Mouse (Mus musculus): ENCODE measurements at regions not wholly inside any gene's neighbourhood (a gene's known extent, or its start where the extent isn't known, plus 50 kb on each side); places are given as distances from the start of the nearest gene placed in this dataset.
A peak's percentile ranks its signal among the peaks of the same experiment; 100 is the strongest.
"Not testable (repeated sequence)": the region's sequence is repeated elsewhere in the genome, so short reads cannot be mapped to it uniquely, and the experiment has no call there.

DNA sequence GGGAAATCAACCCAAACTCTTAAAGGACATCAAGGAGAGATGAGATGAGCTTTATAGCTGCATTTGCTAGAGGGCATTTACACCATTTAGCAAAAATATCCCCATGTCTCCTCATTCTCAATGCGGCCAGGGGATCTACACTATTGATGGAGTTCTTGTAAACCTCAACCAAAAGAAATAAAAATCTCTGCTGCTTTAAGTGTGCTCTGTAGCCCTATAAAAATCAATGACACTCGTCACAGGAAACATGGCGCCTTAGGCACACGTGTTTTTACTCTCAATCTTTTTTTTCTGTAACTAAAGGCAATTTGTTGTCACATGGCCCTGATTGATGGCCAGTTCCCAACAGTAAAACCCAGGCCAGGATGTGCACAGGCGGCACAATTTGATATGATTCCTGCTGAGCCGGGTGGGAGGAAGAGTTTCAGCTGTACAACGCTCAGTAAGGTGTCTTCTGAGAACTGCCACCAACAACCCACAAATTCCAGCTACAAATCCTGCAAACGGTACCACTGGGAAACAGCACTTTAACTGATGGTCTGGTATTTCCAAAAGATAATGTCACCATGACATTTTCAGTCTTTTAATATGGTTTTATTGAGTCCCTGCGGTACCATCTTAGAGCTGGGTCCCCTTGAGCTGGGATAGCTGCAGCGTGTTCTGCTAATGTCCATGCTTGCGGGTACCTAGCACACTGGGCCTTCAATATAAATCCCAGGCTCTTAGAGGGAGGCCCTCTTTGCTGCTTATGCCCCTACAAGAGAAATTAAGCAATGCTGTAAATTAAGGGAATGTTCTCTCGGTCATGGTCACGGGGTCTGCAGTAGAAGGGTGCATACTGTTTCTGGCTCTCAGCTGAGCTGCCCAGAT is 78.8 kb downstream of the Tpbg start:
- peak; percentile 12 for DNase-seq (ENCODE audit: low spot score)

DNA sequence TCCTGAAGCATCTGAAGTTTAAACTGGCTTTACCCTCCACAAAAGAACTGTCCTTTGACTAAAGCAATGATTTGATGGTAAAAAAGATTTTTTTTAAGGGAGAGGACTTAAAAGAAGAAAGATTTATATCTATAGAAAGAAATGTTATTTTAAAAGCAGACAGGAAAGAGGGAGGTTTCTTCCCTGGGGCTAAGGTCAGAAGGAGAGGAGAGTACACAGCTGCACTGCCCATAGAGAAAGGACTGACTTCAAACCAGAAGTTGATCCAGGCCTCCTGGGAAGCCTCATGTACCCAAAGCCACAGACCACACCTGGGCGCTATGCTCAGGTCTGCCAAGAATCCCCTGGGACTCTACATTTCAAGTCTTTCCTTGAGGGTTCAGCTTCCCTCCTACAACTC is 83.1 kb downstream of the Tpbg start:
- no peak for DNase-seq (ENCODE audit: low spot score)

DNA sequence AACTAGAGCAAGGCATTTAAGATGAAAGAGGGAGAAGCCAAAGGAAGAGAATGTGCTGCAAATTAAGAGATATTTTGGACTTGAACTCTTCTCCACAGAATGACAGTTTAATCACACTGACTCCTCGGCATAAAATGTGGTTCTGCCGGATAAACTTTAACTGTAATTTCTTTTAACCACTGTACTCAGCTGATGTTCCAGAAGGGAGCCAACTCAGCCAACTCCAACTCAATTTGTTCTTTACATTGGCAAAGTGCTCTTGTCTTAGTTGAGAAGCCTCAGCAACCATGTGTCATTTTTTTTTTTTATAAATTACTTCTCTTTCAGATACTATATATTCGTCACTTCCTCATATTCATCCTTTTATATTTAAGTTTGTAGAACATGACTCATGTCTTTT is 90.0 kb downstream of the Tpbg start:
- no peak for DNase-seq (ENCODE audit: low spot score)

- DNase-seq (ENCODE audit: low spot score), result not testable (repeated sequence)
Observed at GRCm38 (mm10) chr9:85943066-85943684, 101.0 kb downstream of the Tpbg start.

- DNase-seq (ENCODE audit: low spot score), result peak; percentile 19
Observed at GRCm38 (mm10) chr9:85948495-85949137, 106.4 kb downstream of the Tpbg start.

- no peak for DNase-seq (ENCODE audit: low spot score)
Observed at GRCm38 (mm10) chr9:85951777-85952176, 109.6 kb downstream of the Tpbg start.

DNA sequence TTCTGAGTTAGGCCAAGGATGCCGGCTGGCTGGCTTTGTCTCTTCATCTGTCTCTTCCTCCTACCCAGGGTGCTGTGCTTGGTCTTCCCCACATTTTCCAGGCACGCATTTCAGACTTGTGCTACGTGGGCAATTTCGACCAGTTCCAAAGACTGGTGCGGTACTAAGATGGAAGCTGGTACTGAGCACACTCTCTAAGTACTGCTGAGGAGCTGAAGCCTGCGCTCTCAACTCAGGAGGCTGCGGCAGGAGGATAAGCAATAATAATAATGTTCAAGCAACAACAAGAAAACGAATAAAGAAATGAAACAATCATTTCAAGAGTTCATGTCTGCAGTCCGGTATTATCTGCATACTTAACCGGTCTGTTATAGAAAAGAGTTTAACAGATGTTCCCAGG is 127.9 kb downstream of the Tpbg start:
- DNase-seq (ENCODE audit: low spot score), result no peak

- no peak for DNase-seq (ENCODE audit: low spot score)
Observed at GRCm38 (mm10) chr9:85981428-85981827, 139.2 kb downstream of the Tpbg start.

GRCm38 (mm10) chr9:85983516-85983915 is 141.3 kb downstream of the Tpbg start:
- not testable (repeated sequence) for DNase-seq (ENCODE audit: low spot score)

DNA sequence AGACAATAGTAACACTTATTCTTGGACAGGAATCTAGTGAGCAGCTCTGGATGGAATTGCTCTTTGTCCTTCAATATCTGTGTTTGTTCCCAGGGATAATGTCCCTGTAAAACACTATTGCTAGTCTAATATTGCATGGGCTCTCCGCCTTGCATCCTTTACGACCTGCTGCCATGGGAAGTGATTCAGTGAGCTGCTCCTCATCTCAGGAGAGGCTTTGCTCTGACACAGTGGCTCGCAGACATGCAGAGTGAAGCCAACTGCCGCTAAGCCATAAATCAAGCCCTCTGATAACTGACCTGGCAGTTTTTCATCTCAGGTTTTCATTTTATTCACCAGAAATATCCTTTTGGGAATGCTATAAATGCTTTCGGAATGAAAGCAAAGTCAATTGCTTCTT is 143.5 kb downstream of the Tpbg start:
- DNase-seq (ENCODE audit: low spot score), result peak; percentile 14

DNA sequence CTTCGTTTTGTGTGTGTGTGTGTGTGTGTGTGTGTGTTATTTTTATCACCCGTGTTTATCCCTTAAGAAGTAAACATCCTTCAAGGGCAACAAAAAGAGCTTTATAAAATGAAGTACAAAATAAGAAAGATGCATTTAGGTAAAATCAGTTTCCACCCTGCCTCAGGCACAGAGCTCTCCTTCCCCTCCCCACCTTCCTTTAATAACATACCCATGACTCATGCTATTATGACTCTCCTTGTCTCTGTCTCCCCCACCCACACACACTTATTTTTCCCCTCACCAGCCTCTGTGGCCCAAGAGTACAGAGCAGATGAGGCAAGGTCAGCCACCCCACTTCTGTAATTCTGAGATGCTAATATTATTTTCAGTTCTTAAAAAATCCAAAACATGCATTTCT is 144.0 kb downstream of the Tpbg start:
- no peak for DNase-seq (ENCODE audit: low spot score)

DNA sequence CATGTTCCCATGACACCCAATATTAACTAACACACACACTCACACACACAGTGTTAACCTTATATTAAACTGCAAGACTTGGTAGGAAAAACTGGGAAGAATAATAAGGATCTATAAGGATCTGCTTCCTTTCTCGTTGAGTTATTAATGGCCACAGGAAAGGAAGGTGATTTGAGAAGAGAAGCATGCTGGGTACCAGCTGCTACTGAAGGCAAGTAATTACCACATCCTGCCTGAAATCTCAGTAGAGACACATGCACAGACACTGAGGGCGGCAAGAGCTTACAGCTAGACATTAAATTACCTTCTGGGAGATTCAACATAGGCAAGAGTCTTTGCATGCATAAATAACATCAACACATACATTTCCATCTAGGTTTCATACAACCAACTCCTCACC is 160.8 kb downstream of the Tpbg start:
- DNase-seq (ENCODE audit: low spot score), result no peak

DNA sequence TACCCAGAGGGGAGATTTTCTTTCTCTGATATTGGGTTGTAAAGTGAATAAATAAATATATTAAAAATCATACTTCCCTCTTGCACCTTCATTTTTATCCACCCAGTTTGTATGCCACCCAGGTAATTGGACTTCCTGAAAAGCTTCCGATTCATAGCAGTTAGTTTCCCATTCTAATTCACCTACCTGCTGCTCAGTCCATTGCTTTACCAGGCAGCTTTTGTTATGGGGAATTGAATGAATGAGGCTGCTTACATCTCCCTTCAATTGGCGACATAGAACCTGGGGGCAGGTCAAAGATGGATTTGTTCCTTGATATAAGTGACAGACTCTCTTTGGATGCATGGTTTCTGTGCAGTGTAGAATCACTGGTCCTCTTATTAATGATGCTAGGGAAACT is 169.5 kb downstream of the Tpbg start:
- no peak for DNase-seq (ENCODE audit: low spot score)

GRCm38 (mm10) chr9:86015841-86016240 is 173.7 kb downstream of the Tpbg start:
- DNase-seq (ENCODE audit: low spot score), result no peak

DNA sequence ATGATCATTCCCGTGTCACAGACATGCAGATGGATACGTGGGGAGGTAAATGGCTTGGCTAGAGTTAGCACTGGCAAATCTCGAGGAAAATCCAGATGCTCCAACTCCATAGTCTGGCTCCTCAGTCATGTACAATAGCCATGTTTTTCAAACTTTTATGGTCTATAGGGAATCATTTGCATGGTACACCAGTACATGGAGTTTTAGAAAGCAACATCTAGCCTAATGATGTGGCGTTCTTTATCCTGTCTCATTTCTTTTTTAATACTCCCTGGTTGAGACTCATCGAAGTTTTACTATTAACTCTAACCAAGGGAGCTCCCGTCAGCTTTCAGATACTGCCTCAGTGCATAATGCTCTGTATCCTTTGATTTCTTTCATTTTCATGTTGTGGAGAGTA is 178.0 kb downstream of the Tpbg start:
- DNase-seq (ENCODE audit: low spot score), result no peak

GRCm38 (mm10) chr9:86020765-86021164 is 178.6 kb downstream of the Tpbg start:
- DNase-seq (ENCODE audit: low spot score), result no peak

DNA sequence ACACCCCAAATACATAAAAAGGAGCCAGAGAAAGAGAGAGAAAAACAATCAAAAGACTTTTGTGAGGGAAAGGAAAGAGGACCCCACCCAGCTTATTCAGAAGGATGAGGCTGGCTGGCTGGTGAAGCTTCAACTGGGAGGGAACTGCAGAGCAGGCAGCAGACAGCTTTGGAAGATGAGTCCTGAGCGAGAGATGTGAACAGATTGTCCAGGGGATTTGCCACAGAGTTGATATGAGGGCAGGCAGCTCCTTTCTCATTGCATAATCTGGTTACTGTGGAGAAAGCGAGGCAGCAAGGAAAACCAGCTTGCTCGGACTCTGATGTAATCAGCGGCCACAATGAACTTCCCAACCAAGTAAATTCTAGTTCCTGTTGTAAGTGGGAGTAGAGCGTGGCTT is 188.6 kb downstream of the Tpbg start:
- no peak for DNase-seq (ENCODE audit: low spot score)

DNA sequence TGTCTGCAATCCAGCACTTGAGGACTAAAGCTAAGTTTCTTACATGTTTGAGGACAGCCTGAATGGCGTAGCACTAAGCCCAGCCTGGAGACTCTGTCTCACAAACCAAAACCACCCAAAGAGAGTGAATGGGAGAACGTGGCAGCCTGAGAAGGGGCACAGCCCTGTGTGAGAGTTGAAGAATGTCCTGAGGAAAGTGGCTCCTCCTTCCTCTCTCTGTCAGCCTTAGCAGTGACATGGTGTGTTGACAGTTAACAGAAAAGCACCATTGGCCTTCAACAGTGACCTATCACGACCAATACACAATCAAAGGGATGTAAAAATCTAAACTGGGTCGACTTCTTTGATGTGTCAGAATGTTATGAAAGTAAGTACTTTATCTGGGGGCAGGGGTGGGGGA is 201.9 kb downstream of the Tpbg start:
- peak; percentile 5 for DNase-seq (ENCODE audit: low spot score)

GRCm38 (mm10) chr9:86058116-86058515 is 215.9 kb downstream of the Tpbg start:
- DNase-seq (ENCODE audit: low spot score), result no peak

GRCm38 (mm10) chr9:86060049-86060448 is 217.9 kb downstream of the Tpbg start:
- DNase-seq (ENCODE audit: low spot score), result no peak

- DNase-seq (ENCODE audit: low spot score), result no peak
Observed at GRCm38 (mm10) chr9:86061230-86061629, 219.1 kb downstream of the Tpbg start.

DNA sequence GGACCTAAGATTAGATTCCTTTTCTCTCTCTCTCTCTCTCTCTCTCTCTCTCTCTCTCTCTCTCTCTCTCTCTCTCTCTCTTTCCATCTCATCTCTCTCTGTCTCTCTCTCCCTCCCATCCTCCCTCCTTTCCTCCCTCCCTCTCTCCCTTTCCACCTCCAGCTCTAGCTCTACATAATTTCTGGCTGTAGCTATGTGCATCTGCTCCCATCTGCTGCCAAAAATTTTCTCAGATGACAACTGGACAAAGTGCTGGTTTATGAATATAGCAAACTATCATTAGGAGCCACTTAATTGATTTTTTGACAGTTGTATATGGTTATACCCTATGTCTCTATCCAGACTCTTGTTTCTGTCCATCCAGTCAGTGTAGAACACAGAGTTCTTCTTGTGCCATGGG is 237.1 kb downstream of the Tpbg start:
- no peak for DNase-seq (ENCODE audit: low spot score)

DNA sequence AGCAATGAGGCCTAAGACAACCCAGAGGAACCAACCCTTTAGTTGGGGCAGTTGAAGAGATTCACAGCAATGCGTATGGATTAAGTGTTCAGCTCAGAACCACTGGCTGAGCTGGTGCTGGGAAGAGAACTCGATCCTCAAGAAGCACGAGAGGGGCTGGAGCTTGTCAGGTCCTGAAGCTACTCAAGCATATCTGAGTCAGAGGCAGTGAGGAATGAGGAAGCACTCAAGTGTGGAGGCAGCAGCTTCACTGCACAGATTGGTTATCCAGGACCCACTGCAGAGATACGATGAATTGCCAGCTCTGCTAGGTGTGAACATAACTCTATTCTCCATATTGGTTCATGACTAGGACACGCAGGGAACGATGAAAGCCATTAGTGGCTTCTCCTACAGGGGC is 239.7 kb downstream of the Tpbg start:
- no peak for DNase-seq (ENCODE audit: low spot score)
